Mouse (Mus musculus) cerebellum, adult 9-11 months (tissue): ENCODE results near the gene C2cd2.

Source experiments
- DNase-seq: peaks from one replicate; pipeline ENCODE4 v3.0.0; 2022

The C2cd2 gene

DNA sequence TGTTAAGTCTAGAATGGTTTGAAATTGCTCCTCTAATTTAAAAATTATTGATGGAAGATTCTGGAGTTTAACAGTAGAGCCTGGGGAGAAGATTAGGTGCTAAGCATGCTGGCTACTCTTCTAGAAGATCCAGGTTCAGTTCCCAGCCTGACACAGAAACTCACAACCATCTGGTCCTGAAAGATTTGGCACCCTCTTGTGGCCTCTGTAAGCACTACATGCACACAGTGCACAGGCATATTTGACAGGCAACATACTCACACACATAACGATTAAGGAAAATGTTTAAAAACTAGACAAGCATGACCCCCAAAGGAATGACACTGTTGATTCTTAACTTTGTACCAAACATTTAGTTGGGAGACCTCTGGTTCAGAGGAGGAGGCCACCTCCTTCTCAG is 83.3 kb downstream of the C2cd2 start:
- no peak for DNase-seq

- DNase-seq, result no peak
Measured at GRCm38 (mm10) chr16:97877502-97877901, 84.9 kb downstream of the C2cd2 start.

DNA sequence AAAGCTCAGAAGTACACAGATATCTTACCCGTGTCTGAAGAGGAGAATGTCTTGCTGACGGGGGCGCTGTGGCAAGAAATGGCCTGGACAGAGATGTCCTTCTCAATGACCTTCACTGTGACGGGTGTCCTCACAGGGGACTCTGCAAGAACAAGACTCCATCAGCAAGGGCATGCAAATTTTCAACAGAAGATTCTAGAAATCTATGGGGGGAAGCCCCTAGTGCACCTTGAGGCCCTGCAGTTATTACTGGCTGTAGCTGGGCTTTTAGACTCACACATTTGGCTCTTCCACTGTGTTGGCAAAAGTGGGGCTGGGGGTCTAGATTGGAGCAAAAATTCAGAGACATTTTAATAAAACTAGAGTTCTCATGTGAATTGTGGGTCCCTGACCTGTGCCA is 87.3 kb downstream of the C2cd2 start:
- no peak for DNase-seq

DNA sequence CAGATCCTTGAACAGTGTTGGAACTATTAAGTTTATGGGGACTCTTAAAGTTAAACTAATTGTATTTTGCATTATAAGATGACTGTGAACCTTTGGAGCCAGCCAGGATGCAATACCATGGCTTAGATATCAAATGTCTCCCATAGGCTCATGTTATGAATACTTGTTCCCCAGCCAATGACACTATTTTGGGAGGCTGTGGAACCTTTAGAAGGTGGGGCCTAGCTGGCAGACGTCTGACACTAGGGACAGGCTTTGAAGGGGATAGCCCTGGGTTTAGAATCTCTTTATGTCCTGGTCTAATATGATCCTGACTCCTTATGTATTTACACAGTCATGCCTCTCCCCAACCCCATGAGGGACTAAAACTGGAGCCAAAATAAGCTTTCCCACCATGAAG is 88.0 kb downstream of the C2cd2 start:
- DNase-seq, result no peak

GRCm38 (mm10) chr16:97872657-97873056 is 89.7 kb downstream of the C2cd2 start:
- DNase-seq, result peak; percentile 13

- no peak for DNase-seq
Measured at GRCm38 (mm10) chr16:97869193-97870102, 93.0 kb downstream of the C2cd2 start.

DNA sequence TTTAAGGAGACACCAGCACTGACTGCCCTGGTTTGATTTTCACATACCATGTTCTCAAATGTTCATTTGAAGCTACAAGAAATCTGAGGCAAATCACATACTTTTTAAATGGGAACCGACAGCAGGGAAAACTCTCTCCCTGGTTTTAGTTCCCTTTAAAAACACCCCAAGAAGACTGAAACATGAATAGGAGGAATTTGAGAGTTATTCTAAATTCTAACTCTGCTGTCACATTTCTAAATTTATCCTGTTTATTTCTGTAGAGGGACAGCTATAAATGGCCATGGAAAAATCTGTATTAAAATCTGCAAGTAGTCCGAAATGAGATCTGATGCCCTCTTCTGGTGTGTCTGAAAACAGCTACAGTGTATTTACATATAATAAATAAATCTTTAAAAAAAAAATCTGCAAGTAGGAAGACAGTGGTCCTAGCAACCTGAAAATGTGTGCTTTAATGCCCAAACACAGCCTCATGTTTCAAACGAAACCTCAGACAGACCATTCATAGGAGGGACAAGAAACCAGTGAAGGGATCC is 98.4 kb downstream of the C2cd2 start:
- DNase-seq, result no peak

DNA sequence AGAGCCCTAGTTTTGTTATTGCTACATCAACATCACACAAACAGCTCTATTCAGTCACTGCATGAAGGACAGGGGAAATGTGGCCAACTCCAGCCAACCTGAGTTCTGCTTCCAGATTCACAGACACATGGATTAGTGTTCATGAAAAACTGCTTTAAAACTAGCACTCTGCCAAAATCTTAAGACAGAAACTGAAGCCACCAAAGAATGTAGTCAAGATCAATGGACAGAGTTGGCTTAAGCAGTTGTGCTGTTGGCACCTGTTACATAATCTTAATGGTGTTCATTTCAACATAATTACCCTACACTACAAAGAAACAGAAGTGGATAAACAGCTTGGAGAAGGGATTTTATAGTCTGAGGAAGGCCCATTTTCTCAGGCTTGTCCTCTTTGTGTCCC is 106.3 kb downstream of the C2cd2 start:
- DNase-seq, result no peak

DNA sequence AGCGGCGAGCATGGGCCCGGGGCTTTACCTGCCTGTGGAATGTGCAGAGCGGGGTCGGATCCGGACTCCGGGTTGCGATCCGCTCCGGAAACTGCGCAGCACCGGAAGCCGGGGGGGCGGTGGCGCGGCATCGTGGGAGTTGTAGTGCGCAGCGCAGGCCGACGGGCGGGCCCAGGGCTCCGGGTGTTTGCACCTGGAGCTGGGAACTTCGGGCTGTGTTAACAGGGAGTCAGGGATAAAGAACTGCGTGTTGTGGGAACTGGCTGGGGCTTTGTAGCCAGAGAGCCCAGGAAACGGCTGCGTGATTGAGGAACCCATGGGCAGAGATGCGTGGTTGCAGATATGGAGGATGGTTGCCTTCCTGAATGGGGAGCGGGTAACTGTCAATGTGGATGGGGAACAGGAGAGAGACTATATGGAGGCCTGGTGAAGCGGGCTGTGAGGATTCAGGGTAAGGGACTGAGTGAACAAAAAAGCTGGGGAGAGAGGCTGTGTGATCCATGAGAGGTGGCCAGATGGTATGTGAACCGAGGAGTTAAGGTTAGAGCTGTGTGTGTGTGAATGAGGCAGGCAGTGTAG is 110.6 kb downstream of the C2cd2 start, which contains the start of gene Prdm15:
Gene Prdm15, minus strand, starts transcription at position 110 of the 579 bp plus-strand sequence.
- DNase-seq, result peak; percentile 89

- peak; percentile 90 for DNase-seq
Measured at GRCm38 (mm10) chr16:97851061-97851740, 111.2 kb downstream of the C2cd2 start.

DNA sequence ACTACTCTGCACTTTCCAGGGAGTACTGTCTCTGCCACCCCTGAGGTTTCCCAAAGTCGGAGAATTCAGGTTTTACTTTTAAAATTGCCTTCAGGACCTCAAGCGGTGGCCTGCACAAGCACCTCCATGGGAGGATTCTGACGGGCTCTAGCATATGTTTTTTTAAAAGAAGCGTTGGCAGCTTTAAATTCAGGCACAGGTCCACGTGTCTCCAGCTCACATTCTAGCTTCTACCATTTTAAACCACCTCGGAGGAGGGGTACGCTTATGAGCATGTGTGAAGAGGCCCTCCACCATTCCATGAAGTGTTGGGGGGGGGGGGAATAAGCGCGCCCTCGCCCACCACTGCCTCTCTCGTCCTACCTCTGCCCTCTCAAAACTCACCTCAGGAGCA is 111.7 kb downstream of the C2cd2 start:
- DNase-seq, result no peak

- DNase-seq, result no peak
Measured at GRCm38 (mm10) chr16:97848832-97849231, 113.6 kb downstream of the C2cd2 start.

GRCm38 (mm10) chr16:97844967-97845937 is 117.1 kb downstream of the C2cd2 start:
- no peak for DNase-seq

- DNase-seq, result no peak
Measured at GRCm38 (mm10) chr16:97832154-97832553, 130.2 kb downstream of the C2cd2 start.

GRCm38 (mm10) chr16:97828207-97828606 is 134.2 kb downstream of the C2cd2 start:
- no peak for DNase-seq

GRCm38 (mm10) chr16:97823311-97824007 is 138.9 kb downstream of the C2cd2 start:
- DNase-seq, result no peak

DNA sequence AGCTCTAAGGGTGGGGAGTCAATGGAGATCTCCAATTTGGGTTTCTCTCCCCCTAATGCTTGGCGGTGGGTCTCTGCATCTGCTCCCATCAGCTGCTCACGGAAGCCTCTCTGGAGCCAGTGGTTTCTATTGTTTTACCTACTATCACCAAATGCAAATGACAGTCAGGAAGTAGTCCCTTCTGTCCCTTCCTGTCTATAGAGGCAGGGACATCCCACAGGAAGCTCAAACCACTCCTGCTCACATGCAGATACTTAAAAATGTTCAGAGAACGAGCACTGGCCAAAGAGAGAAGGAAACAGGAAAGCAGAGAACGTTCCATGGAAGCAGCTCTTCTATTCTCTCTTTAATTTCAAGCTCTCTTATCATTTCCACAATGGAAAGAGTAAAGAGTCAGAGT is 142.9 kb downstream of the C2cd2 start:
- no peak for DNase-seq

DNA sequence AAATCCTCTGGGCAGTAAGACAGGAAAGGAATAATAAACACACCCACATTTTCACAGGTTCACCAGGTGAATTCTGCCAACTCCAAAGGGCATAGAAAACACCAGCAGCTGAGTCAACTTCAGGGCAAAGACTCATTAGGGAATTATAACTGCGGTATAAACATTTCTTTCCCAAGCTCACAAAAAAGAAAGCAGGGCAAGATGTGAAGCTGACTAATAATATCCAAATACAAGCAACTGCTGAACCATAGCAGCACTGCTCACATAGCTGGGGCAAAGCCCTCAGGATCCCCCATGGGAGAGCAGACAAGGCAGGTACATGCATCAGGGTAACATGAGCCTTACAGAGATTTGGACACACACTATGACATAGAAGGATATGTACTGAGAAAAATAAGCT is 145.0 kb downstream of the C2cd2 start:
- DNase-seq, result no peak

DNA sequence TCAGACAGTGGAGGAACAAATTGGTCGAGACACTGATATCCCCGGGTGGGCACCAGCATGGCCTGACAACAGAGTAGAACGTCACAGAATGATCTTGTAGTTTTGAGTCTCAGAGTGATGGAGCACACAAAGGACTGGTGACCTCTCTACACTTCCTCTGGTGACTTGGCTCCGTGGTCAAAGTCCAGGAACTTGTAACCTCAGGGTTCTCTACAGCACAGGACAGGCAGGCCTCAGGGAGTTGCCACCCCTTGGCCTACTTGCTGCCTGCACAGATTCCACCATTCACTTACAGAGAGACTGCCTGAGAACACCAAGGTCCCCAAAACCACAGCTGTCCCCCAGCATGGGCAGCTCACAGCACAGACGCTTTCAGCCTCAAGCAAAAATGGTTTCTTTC is 147.1 kb downstream of the C2cd2 start:
- DNase-seq, result peak; percentile 14

DNA sequence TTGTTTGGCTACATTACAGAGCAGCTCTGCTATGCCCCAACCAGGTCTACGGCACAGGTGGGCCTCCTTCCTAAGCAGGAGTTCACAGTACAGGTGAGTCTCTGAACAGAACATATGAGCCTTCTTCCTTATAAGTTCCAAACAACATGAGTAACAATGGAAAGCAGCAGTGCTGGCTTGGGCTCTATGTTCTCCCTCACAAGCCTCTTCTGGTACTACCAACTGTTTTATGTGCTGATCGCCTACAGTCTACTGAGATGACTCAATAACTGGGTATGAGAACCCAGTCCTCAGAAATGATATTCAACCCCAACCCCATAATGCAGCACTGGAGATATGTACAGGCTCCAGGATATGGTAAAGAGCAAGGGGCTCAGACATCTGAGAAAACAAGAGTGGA is 148.3 kb downstream of the C2cd2 start:
- no peak for DNase-seq

- no peak for DNase-seq
Measured at GRCm38 (mm10) chr16:97808881-97809280, 153.5 kb downstream of the C2cd2 start.

GRCm38 (mm10) chr16:97805646-97806045 is 156.8 kb downstream of the C2cd2 start:
- DNase-seq, result no peak
